Mouse (Mus musculus) stomach, embryonic 14.5 days (tissue): ENCODE measurements around the gene Sept9. TPM values are rescaled to one million over a fixed set of nuclear protein-coding genes. Genes with fewer than 3 reads are reported as not detected.

Experiments used
- ATAC-seq: fragments of 200-750 bp; cut with Nextera tagmentation; 2 replicates; pipeline ENCODE4 v1.8.0; 2017; ENCODE audit warnings: low read depth, moderate TSS enrichment; ENCODE audit not compliant: insufficient number of reproducible peaks, insufficient read depth, low FRiP score
- H3K27ac ChIP-seq: fragments of 300-500 bp; sonication (generic); 2 replicates; pipeline ENCODE4 v1.5.1; 2014; ENCODE audit warnings: mild to moderate bottlenecking, low read length, moderate library complexity, mixed read lengths
- H3K27me3 ChIP-seq: fragments of 300-500 bp; sonication (generic); 2 replicates; pipeline ENCODE4 v1.6.1; 2014; ENCODE audit warnings: low read length, control low read depth, mixed read lengths; ENCODE audit not compliant: control insufficient read depth, insufficient read depth
- H3K36me3 ChIP-seq: fragments of 300-500 bp; sonication (generic); 2 replicates; pipeline ENCODE4 v1.6.1; 2014; ENCODE audit warnings: mild to moderate bottlenecking, control low read depth, low read length, moderate library complexity, mixed read lengths; ENCODE audit not compliant: control insufficient read depth, insufficient read depth
- H3K4me1 ChIP-seq: fragments of 300-500 bp; sonication (generic); 2 replicates; pipeline ENCODE4 v1.6.1; 2014; ENCODE audit warnings: low read length, control low read depth, mixed read lengths; ENCODE audit not compliant: control insufficient read depth, insufficient read depth
- H3K4me2 ChIP-seq: fragments of 300-500 bp; sonication (generic); replicated peaks from 2 replicates; pipeline ENCODE4 v1.6.1; 2014; ENCODE audit warnings: low read depth, low read length, control low read depth
- H3K4me3 ChIP-seq: fragments of 300-500 bp; sonication (generic); 2 replicates; pipeline ENCODE4 v1.5.1; 2014; ENCODE audit warnings: low read depth, low read length, control low read depth
- H3K9ac ChIP-seq: fragments of 300-500 bp; sonication (generic); replicated peaks from 2 replicates; pipeline ENCODE4 v1.6.1; 2014; ENCODE audit warnings: low read depth, mild to moderate bottlenecking, control low read depth, low read length, moderate library complexity, mixed read lengths
- H3K9me3 ChIP-seq: fragments of 300-500 bp; sonication (generic); 2 replicates; pipeline ENCODE4 v1.6.1; 2016; ENCODE audit warnings: low read depth, low read length, control low read depth; ENCODE audit not compliant: control insufficient read depth
- WGBS: fragments of 180-500 bp; shearing (Covaris S2); extraction: QIAGEN DNeasy Blood & Tissue Kit; methylation state at CpG from one replicate; pipeline ENCODE4 v1.1.7; 2014; 5-methylcytosine and 5-hydroxymethylcytosine counted together
- polyA plus RNA-seq: library from polyadenylated mRNA; unstranded; fragments of >200 nt; fragmentation: Nextera tagmentation; extraction: Ambion mirVana; gene quantifications from 2 replicates; pipeline ENCODE4 v1.2.1, GENCODE M21; 2014

Sept9 gene
- polyA plus RNA-seq, 1 experiment from 2014 or later, result 106 TPM

GRCm38 (mm10) chr11:117307895-117308786 lies 108.7 kb downstream of the Sept9 start:
- Histone ChIP-seq H3K9me3 (no peaks in the 10 kb centered on the region), H3K27ac (peak overlapping the region; percentile 75), H3K4me2 (no peak overlapping the region), H3K4me3 (no peak overlapping the region), H3K4me1 (peaks cover 63% of the 10 kb centered on the region), H3K27me3 (no peaks in the 10 kb centered on the region), H3K9ac (no peak overlapping the region), H3K36me3 (no peaks in the 10 kb centered on the region; the same call in 1 of the 2 replicates)
- ATAC-seq, result peak; percentile 46; the same call in 1 of the 2 replicates
- WGBS, result 23% methylated on average over 13 of the region's 13 CpGs

GRCm38 (mm10) chr11:117309108-117309917 lies 109.9 kb downstream of the Sept9 start:
- Histone ChIP-seq H3K36me3 (no peaks in the 10 kb centered on the region; the same call in 1 of the 2 replicates), H3K27me3 (no peaks in the 10 kb centered on the region), H3K27ac (peak overlapping the region; percentile 2; the same call in 1 of the 2 replicates), H3K4me1 (peaks cover 69% of the 10 kb centered on the region), H3K9ac (no peak overlapping the region), H3K4me3 (no peak overlapping the region), H3K4me2 (no peak overlapping the region), H3K9me3 (no peaks in the 10 kb centered on the region)
- ATAC-seq, result no peak
- WGBS, result 60% methylated on average over 17 of the region's 17 CpGs

GRCm38 (mm10) chr11:117309918-117310287 lies 110.4 kb downstream of the Sept9 start:
- ATAC-seq, result no peak
- Histone ChIP-seq H3K27ac (no peak overlapping the region; the same call in 1 of the 2 replicates), H3K4me2 (no peak overlapping the region), H3K4me1 (peaks cover 70% of the 10 kb centered on the region), H3K36me3 (no peaks in the 10 kb centered on the region; the same call in 1 of the 2 replicates), H3K9ac (no peak overlapping the region), H3K27me3 (no peaks in the 10 kb centered on the region), H3K4me3 (no peak overlapping the region), H3K9me3 (no peaks in the 10 kb centered on the region)
- WGBS, result 74% methylated on average over 3 of the region's 3 CpGs

GRCm38 (mm10) chr11:117310341-117311107 lies 111.1 kb downstream of the Sept9 start:
- no peak for ATAC-seq
- no peak overlapping the region for H3K4me3 ChIP-seq
- H3K9ac ChIP-seq, result no peak overlapping the region
- H3K27me3 ChIP-seq, result no peaks in the 10 kb centered on the region
- no peak overlapping the region for H3K4me2 ChIP-seq
- no peaks in the 10 kb centered on the region; the same call in 1 of the 2 replicates for H3K36me3 ChIP-seq
- no peaks in the 10 kb centered on the region for H3K9me3 ChIP-seq
- peak overlapping the region; percentile 40 for H3K27ac ChIP-seq
- H3K4me1 ChIP-seq, result peaks cover 77% of the 10 kb centered on the region
- 81% methylated on average over 12 of the region's 12 CpGs for WGBS

- H3K27ac ChIP-seq, result peak overlapping the region; percentile 89
- no peaks in the 10 kb centered on the region for H3K9me3 ChIP-seq
- no peak overlapping the region for H3K4me3 ChIP-seq
- no peak for ATAC-seq
- no peaks in the 10 kb centered on the region; the same call in 1 of the 2 replicates for H3K36me3 ChIP-seq
- 51% methylated on average over 15 of the region's 15 CpGs for WGBS
- no peak overlapping the region for H3K4me2 ChIP-seq
- H3K9ac ChIP-seq, result no peak overlapping the region
- no peaks in the 10 kb centered on the region for H3K27me3 ChIP-seq
- H3K4me1 ChIP-seq, result peaks cover 78% of the 10 kb centered on the region
Measured at GRCm38 (mm10) chr11:117311127-117311800, 111.8 kb downstream of the Sept9 start.

- Histone ChIP-seq H3K27ac (peak overlapping the region; percentile 89), H3K4me2 (peak overlapping the region; percentile 4), H3K27me3 (no peaks in the 10 kb centered on the region), H3K4me1 (peaks cover 83% of the 10 kb centered on the region), H3K9ac (no peak overlapping the region), H3K36me3 (no peaks in the 10 kb centered on the region; the same call in 1 of the 2 replicates), H3K4me3 (no peak overlapping the region), H3K9me3 (no peaks in the 10 kb centered on the region)
- WGBS, result 37% methylated on average over 23 of the region's 23 CpGs
- peak; percentile 29 for ATAC-seq
Measured at GRCm38 (mm10) chr11:117312028-117312901, 112.8 kb downstream of the Sept9 start.

GRCm38 (mm10) chr11:117312936-117313335 lies 113.5 kb downstream of the Sept9 start:
- ATAC-seq, result 0 out of 2 replicates have a peak, but pooled peaks have one; percentile 5
- H3K4me3 ChIP-seq, result no peak overlapping the region
- no peaks in the 10 kb centered on the region for H3K9me3 ChIP-seq
- peak overlapping the region; percentile 4; the same call in 1 of the 2 replicates for H3K4me2 ChIP-seq
- no peak overlapping the region for H3K9ac ChIP-seq
- H3K27ac ChIP-seq, result peak overlapping the region; percentile 89
- no peaks in the 10 kb centered on the region; the same call in 1 of the 2 replicates for H3K36me3 ChIP-seq
- WGBS, result 37% methylated on average over 8 of the region's 8 CpGs
- H3K27me3 ChIP-seq, result no peaks in the 10 kb centered on the region
- peaks cover 84% of the 10 kb centered on the region for H3K4me1 ChIP-seq
